Mouse (Mus musculus) kidney, postnatal 36 days (tissue): ENCODE data around the gene Pam16.

Experiments
- DNase-seq, 2 experiments: peaks; one replicate each; pipeline ENCODE4 v3.0.0; 2021 to 2022; ENCODE audit warnings: mixed read lengths in 2 of 2

The Pam16 gene

GRCm38 (mm10) chr16:4645867-4646266 is 21.1 kb upstream of the Pam16 start:
- no peak for DNase-seq

DNA sequence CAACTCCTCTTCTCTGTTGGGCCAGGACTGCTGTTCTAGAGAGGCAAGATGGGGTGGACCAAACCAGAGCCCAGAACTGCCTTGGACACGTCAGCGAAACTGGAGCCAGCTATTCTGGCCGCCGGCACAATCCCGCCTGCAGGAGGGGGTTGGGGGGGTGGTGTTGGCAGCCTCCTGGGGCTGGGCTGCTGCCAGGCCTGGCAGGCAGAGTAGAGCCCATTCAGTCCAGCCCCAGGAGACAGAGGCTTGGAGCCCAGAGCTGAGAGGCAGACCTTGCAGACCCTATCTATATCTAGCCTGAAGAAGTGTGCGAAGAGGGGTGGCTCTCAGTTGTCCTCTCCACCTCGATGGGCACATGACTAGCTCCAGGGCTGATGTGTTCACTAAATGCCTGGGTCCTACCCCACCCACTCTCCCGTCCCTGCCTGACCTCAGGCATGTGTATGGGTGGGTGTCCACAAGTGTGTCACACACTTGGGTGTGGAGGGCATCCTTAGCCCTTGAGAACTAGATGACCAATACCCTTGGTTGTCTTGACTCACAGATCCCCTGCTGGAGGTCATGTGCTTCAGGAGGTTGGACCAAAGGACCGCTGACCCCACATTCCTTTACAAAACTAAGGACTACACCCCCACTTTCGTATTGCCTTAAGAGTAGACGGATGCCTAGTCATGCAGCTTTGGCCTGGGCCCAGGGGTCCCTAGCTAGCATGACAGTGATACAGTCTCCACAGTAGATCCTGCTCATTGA is 19.1 kb upstream of the Pam16 start:
- peak; percentile 91 for DNase-seq

DNA sequence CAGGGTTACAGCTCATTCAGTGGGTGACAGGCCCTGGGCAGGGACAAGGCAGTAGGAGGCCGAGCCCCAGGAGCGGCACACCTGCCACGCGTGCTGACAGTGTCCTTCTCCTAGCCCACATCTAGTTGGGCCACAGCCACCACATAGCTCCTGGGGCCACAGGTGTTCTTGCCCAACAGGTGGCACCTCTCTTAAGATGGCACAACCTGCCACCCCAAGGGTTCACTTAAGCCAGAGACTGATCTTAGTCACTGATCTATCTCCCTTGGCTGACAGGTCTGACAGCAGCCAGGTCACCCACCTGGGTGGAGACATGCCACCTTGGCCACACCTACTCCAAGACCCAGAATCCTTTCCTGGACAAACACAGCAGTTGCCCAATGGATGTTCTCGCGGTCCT is 18.1 kb upstream of the Pam16 start:
- DNase-seq, result peak in 1 of 2 experiments; percentile 19

- DNase-seq, result peak; percentile 65 to 73
Observed at GRCm38 (mm10) chr16:4642190-4642589, 17.4 kb upstream of the Pam16 start.

- DNase-seq, result peak in 1 of 2 experiments; percentile 62
Observed at GRCm38 (mm10) chr16:4641119-4641838, 16.5 kb upstream of the Pam16 start.

- peak; percentile 84 to 94 for DNase-seq
Observed at GRCm38 (mm10) chr16:4640267-4641005, 15.6 kb upstream of the Pam16 start.

DNA sequence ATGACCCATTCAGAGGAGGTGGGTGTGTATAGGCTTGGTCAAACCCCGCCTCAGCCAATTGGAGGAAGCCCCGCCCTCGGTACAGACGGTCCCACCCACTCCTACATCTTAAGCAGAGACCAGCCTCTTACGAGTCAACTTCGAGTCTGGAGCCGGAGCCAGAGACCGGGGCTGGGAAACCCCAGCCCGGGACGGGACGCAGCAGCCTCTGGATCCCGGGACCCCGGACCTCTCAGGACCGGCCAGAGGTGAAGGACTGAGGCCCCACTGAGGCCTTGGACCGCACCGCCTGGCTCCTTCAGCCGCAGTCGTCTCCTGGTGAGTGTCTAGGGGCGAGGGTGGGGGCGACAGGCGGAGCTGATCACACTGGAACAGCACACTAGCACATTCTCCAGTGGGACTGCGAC is 15.0 kb upstream of the Pam16 start, which contains the start of the genes Vasn and Dnaja3:
Gene Vasn, plus strand, starts transcription at position 111 of the 407 bp plus-strand sequence.
Gene Dnaja3, plus strand, starts transcription at position 159 of the 407 bp plus-strand sequence.
- peak; percentile 95 to 97 for DNase-seq

GRCm38 (mm10) chr16:4638891-4639390 is 14.2 kb upstream of the Pam16 start:
- DNase-seq, result no peak

DNA sequence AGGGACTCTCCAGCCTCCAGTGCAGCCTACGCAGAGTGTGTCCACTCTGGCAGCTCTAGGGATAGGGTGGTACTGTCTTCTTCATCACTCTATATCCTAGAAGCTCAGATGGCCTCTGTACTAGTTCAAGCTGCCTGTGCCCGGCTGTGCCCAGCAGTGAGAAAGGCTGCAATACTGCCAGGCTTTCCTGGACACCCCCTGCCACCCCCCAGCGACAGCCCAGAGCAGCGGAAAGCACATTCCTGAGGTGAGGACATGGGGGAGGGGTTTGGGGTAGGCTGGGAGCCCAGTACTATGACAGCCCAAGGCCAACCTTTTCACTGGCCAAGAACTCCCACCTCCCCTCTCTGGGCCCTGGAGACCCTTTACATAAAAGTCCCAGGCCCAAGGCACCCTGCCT is 11.0 kb upstream of the Pam16 start:
- peak in 1 of 2 experiments; percentile 55 for DNase-seq

GRCm38 (mm10) chr16:4634681-4635080 is 9.9 kb upstream of the Pam16 start:
- DNase-seq, result no peak

- DNase-seq, result no peak
Observed at GRCm38 (mm10) chr16:4633661-4634060, 8.9 kb upstream of the Pam16 start.

DNA sequence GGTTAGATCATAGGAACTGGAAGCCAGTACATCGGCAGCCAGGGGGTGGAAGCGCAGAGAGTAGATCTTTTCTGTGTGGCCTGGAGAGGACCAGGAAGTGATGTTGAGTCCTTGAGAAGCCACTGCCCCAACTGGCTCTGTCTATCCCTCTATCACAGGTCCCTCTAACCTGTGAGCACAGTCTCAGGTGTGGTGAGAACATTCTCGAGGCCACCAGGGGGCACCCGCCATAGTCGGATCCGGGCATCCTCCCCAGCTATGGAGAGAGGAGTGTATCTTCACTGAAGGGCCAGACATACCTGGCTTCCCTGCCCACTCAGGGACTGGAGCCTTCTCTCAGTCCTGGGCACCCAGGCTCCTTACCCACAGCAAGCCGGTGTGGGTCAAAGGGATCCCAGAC is 7.3 kb upstream of the Pam16 start:
- peak in 1 of 2 experiments; percentile 89 for DNase-seq

DNA sequence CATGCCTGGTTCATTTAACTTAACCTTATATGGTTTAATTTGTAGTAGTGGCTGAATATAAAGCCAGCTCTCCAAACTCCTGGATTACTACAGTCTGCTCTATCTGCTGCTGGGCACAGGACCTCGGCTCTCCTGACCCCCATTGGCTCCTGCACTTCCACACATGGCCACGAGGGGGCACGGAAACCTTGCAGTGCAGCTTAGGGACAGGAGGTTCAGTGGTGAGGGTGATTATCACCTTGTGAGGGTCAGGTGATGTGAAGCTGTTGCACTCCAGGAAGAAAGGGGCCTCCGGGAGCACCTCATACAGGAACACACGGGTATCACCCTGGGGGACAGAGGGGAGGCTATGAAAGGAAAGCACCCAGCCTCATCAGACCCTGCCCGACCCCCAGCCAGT is 5.2 kb upstream of the Pam16 start:
- DNase-seq, result peak; percentile 86 to 94

DNA sequence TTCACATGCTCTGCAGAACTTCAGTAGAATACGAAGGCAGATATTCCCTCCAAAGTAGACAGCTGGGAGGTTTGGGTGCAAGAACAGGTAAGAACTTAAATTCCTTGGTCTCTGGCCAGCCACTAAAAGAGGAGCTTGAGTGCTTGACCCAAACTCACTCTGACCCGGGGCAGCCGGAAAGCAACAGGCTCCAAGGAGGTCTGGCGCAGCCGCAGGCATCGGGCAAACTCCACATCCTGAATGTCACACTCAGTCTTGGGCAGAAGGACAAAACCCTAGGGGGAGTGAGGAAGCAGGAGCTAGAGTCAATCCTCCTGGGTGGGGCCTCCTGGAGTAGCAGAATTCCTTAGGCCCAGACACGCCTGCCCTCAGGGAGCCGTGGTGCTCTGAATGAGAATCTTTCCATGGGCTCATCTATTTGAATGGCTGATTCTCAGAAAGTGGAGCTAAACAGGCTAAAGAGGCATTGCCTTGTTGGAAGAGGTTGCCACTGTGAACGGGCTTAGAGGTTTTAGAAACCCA is 4.2 kb upstream of the Pam16 start:
- DNase-seq, result peak in 1 of 2 experiments; percentile 56

DNA sequence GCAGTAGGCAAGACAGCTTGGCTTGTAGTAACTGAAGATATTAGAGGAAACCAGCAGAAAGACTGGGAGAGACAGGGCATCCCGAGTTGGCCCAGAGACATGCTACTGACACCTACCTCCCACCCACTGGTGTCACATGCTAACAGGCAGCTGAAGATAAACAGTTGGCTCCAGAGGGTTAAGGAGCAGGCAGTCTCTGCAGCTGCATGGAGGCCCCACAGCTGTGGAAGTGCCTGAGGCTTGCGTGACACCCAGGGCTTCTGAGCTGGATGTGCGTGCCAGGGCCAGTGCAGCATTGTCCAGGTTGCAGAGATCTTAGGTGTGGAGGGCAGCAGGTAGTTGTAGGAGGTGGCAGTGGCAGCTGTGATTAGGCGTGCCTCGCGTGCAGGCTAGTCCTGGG is 2.3 kb upstream of the Pam16 start:
- no peak for DNase-seq

- no peak for DNase-seq
Observed at GRCm38 (mm10) chr16:4624074-4624473, 714 bp downstream of the Pam16 start.

- DNase-seq, result no peak
Observed at GRCm38 (mm10) chr16:4616829-4617228, 8.0 kb downstream of the Pam16 start.

- DNase-seq, result no peak
Observed at GRCm38 (mm10) chr16:4615297-4615696, 9.5 kb downstream of the Pam16 start.

DNA sequence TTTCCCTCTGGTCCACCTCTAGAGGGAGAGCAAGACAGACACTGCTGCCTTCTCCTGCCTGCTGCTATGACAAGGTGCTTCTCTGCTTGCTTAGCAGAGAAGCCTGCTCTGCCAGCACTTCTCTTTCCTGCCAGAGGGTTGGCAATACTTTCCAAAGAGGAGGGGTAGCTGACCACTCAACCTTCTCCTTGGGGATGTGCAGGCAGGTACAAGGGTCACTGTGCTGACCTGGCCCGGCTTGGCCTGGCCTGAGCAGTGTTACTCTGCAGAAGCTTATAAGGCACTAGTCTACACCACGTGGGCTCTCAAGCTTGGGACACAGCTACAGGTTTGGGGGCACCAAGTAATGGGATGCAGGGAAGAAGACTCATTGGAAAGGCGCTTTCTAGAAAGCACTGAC is 10.1 kb downstream of the Pam16 start:
- DNase-seq, result peak; percentile 81 to 92

- peak in 1 of 2 experiments; percentile 34 for DNase-seq
Observed at GRCm38 (mm10) chr16:4613736-4614135, 11.1 kb downstream of the Pam16 start.

- peak in 1 of 2 experiments; percentile 53 for DNase-seq
Observed at GRCm38 (mm10) chr16:4611676-4612075, 13.1 kb downstream of the Pam16 start.

GRCm38 (mm10) chr16:4611193-4611592 is 13.6 kb downstream of the Pam16 start:
- no peak for DNase-seq
